Mouse (Mus musculus) ES-E14 (cell line): Measurements from ENCODE around the gene Mfsd2a. TPM values are rescaled to one million over a fixed set of nuclear protein-coding genes. Genes with fewer than 3 reads are reported as not detected.

Source experiments
- DNase-seq: peaks from one replicate; pipeline ENCODE4 v3.0.0-alpha.2; 2013; ENCODE audit warnings: low read depth, low spot score
- H3K27ac ChIP-seq: 2 replicates; pipeline ENCODE4 v1.5.1; 2012; ENCODE audit warnings: low read depth, mild to moderate bottlenecking, low read length, moderate library complexity, mixed read lengths; ENCODE audit not compliant: poor library complexity, insufficient read depth, severe bottlenecking
- H3K36me3 ChIP-seq: 2 replicates; pipeline ENCODE4 v1.6.1; 2012; ENCODE audit warnings: mild to moderate bottlenecking, low read length, moderate library complexity, mixed read lengths; ENCODE audit not compliant: control insufficient read depth, poor library complexity, insufficient read depth, severe bottlenecking
- H3K4me1 ChIP-seq, 2 experiments: fragments of 150-350 bp in 1 of 2; sonication (generic) in 1 of 2; 2 replicates each; pipeline ENCODE4 v1.6.1; 2012; ENCODE audit warnings: low read length in 2 of 2, mild to moderate bottlenecking in 1 of 2, mixed read lengths in 1 of 2; ENCODE audit not compliant: control insufficient read depth in 2 of 2, insufficient read depth in 2 of 2, poor library complexity in 1 of 2
- H3K4me3 ChIP-seq, 2 experiments: fragments of 150-350 bp in 1 of 2; sonication (generic) in 1 of 2; 2 replicates each; pipeline ENCODE4 v1.5.1; 2012; ENCODE audit warnings: low read length in 2 of 2, low read depth in 1 of 2, mild to moderate bottlenecking in 1 of 2, mixed read lengths in 1 of 2; ENCODE audit not compliant: insufficient read depth in 1 of 2, poor library complexity in 1 of 2, severe bottlenecking in 1 of 2
- H3K9ac ChIP-seq: 2 replicates; pipeline ENCODE4 v1.6.1; 2012; ENCODE audit warnings: low read depth, mild to moderate bottlenecking, low read length, mixed read lengths; ENCODE audit not compliant: poor library complexity, insufficient read depth, severe bottlenecking
- H3K9me3 ChIP-seq: fragments of 150-350 bp; sonication (generic); 2 replicates; pipeline ENCODE4 v1.6.1; 2012; ENCODE audit warnings: low read depth, mild to moderate bottlenecking, low read length; ENCODE audit not compliant: control insufficient read depth, insufficient read depth
- CHD2 ChIP-seq: IDR thresholded peaks from 2 replicates; pipeline ENCODE4 v1.6.1; 2014; ENCODE audit warnings: mild to moderate bottlenecking, low read depth, low read length, inconsistent platforms
- HCFC1 ChIP-seq: IDR thresholded peaks from 2 replicates; pipeline ENCODE4 v1.6.1; 2012; ENCODE audit warnings: low read length, inconsistent platforms, borderline replicate concordance; ENCODE audit not compliant: insufficient read depth
- MAFK ChIP-seq: IDR thresholded peaks from 2 replicates; pipeline ENCODE4 v1.6.1; 2014; ENCODE audit warnings: mild to moderate bottlenecking, low read depth, low read length, inconsistent platforms; ENCODE audit not compliant: insufficient read depth
- ZC3H11A ChIP-seq: IDR thresholded peaks from 2 replicates; pipeline ENCODE4 v1.6.1; 2012; ENCODE audit warnings: low read depth, mild to moderate bottlenecking, inconsistent platforms, low read length, borderline replicate concordance
- ZNF384 ChIP-seq: IDR thresholded peaks from 2 replicates; pipeline ENCODE4 v1.6.1; 2012; ENCODE audit warnings: low read depth, low read length, inconsistent platforms
- in situ Hi-C, 2 experiments: fragments of 600-800 bp; cut with MboI; formaldehyde crosslinking; loops; one replicate each; pipeline ENCODE4 v1.15.1; 2025; ENCODE audit warnings: low sequenced_read_pairs in 2 of 2, inconsistent platforms in 1 of 2; ENCODE audit not compliant: unreplicated experiment in 2 of 2
- total RNA-seq: library from RNA; depleted of rRNA; stranded (reverse); fragments of 300-350 nt; gene quantifications from 2 replicates; pipeline ENCODE4 v1.2.3, GENCODE M21; 2012

Mfsd2a gene
- total RNA-seq, 1 experiment, result 4.3 TPM

- in situ Hi-C loops, result no loop called here
- Histone ChIP-seq H3K27ac (no peak overlapping the region), H3K9ac (no peak overlapping the region), H3K36me3 (no peaks in the 10 kb centered on the region), H3K4me3 (no peak overlapping the region), H3K4me1 (no peaks in the 10 kb centered on the region), H3K9me3 (no peaks in the 10 kb centered on the region)
- DNase-seq, result no peak
- TF ChIP-seq HCFC1, result no peak
- TF ChIP-seq MAFK, result no peak
- no peak for TF ChIP-seq ZNF384
- TF ChIP-seq ZC3H11A, result no peak
- no peak for TF ChIP-seq CHD2
These were observed 14.1 kb upstream of the Mfsd2a start for GRCm38 (mm10) chr4:122974976-122975520.

- DNase-seq, result no peak
- Histone ChIP-seq H3K9ac (no peak overlapping the region), H3K9me3 (no peaks in the 10 kb centered on the region), H3K27ac (no peak overlapping the region), H3K36me3 (no peaks in the 10 kb centered on the region), H3K4me1 (no peaks in the 10 kb centered on the region), H3K4me3 (no peak overlapping the region)
- TF ChIP-seq ZC3H11A, result no peak
- TF ChIP-seq CHD2, result no peak
- TF ChIP-seq HCFC1, result no peak
- TF ChIP-seq MAFK, result no peak
- TF ChIP-seq ZNF384, result no peak
- in situ Hi-C loops, result no loop called here
These were observed 11.1 kb upstream of the Mfsd2a start for GRCm38 (mm10) chr4:122972056-122972455.

- no peak overlapping the region for H3K4me3 ChIP-seq
- H3K27ac ChIP-seq, result no peak overlapping the region
- in situ Hi-C loops, result no loop called here
- H3K4me1 ChIP-seq, result no peaks in the 10 kb centered on the region
- H3K9ac ChIP-seq, result no peak overlapping the region
- no peaks in the 10 kb centered on the region for H3K9me3 ChIP-seq
- DNase-seq, result no peak
- no peaks in the 10 kb centered on the region for H3K36me3 ChIP-seq
- TF ChIP-seq HCFC1 (no peak), MAFK (no peak), ZC3H11A (no peak)
These were observed 10.7 kb upstream of the Mfsd2a start for GRCm38 (mm10) chr4:122971646-122972045.

GRCm38 (mm10) chr4:122971191-122971590 lies 10.2 kb upstream of the Mfsd2a start:
- no peak overlapping the region for H3K27ac ChIP-seq
- no peaks in the 10 kb centered on the region for H3K4me1 ChIP-seq
- H3K9me3 ChIP-seq, result no peaks in the 10 kb centered on the region
- H3K9ac ChIP-seq, result no peak overlapping the region
- TF ChIP-seq HCFC1 (no peak), MAFK (no peak), ZC3H11A (no peak)
- H3K4me3 ChIP-seq, result no peak overlapping the region
- no peak for DNase-seq
- in situ Hi-C loops, result no loop called here
- H3K36me3 ChIP-seq, result no peaks in the 10 kb centered on the region

- H3K4me1 ChIP-seq, result no peaks in the 10 kb centered on the region
- no peak overlapping the region for H3K4me3 ChIP-seq
- H3K9ac ChIP-seq, result no peak overlapping the region
- in situ Hi-C loops, result no loop called here
- TF ChIP-seq ZNF384 (no peak), MAFK (no peak), CHD2 (no peak), HCFC1 (no peak), ZC3H11A (no peak)
- no peaks in the 10 kb centered on the region for H3K9me3 ChIP-seq
- no peak overlapping the region for H3K27ac ChIP-seq
- H3K36me3 ChIP-seq, result no peaks in the 10 kb centered on the region
- DNase-seq, result no peak
These were observed 7.1 kb upstream of the Mfsd2a start for GRCm38 (mm10) chr4:122968106-122968505.
